Mouse (Mus musculus) testis, postnatal 10 days (tissue): ENCODE results near the gene Tfcp2.

Experiments used
- DNase-seq: peaks from one replicate; pipeline ENCODE4 v3.0.0; 2021; ENCODE audit warnings: low spot score

Gene Tfcp2

GRCm38 (mm10) chr15:100551326-100552307 lies at the start of gene Tfcp2:
Gene Tfcp2 (minus strand): TSS chr15:100552008.
- DNase-seq = peak; percentile 97

- DNase-seq = no peak
These were observed 49.0 kb upstream of the Tfcp2 start for GRCm38 (mm10) chr15:100600696-100601272.

GRCm38 (mm10) chr15:100600047-100600695 lies 48.4 kb upstream of the Tfcp2 start:
- peak; percentile 87 for DNase-seq

- DNase-seq = peak; percentile 73
These were observed 47.7 kb upstream of the Tfcp2 start, which contains the start of gene Pou6f1 for GRCm38 (mm10) chr15:100599276-100600046. Gene Pou6f1 (minus strand): TSS chr15:100599984.

- no peak for DNase-seq
These were observed 47.1 kb upstream of the Tfcp2 start for GRCm38 (mm10) chr15:100598883-100599275.

GRCm38 (mm10) chr15:100598287-100598882 lies 46.6 kb upstream of the Tfcp2 start:
- DNase-seq = no peak

GRCm38 (mm10) chr15:100592817-100593216 lies 41.0 kb upstream of the Tfcp2 start:
- no peak for DNase-seq

- no peak for DNase-seq
These were observed 38.6 kb upstream of the Tfcp2 start for GRCm38 (mm10) chr15:100590436-100590835.

- no peak for DNase-seq
These were observed 36.5 kb upstream of the Tfcp2 start for GRCm38 (mm10) chr15:100588297-100588696.

GRCm38 (mm10) chr15:100587166-100587565 lies 35.4 kb upstream of the Tfcp2 start:
- DNase-seq = no peak

GRCm38 (mm10) chr15:100585931-100586330 lies 34.1 kb upstream of the Tfcp2 start:
- no peak for DNase-seq

GRCm38 (mm10) chr15:100580108-100580507 lies 28.3 kb upstream of the Tfcp2 start:
- no peak for DNase-seq

GRCm38 (mm10) chr15:100577972-100578371 lies 26.2 kb upstream of the Tfcp2 start:
- DNase-seq = no peak

GRCm38 (mm10) chr15:100576810-100577209 lies 25.0 kb upstream of the Tfcp2 start:
- no peak for DNase-seq

- DNase-seq = no peak
These were observed 24.6 kb upstream of the Tfcp2 start for GRCm38 (mm10) chr15:100576392-100576791.

- no peak for DNase-seq
These were observed 23.6 kb upstream of the Tfcp2 start for GRCm38 (mm10) chr15:100575366-100575765.

- no peak for DNase-seq
These were observed 22.6 kb upstream of the Tfcp2 start for GRCm38 (mm10) chr15:100574378-100574777.

- DNase-seq = no peak
These were observed 22.1 kb upstream of the Tfcp2 start for GRCm38 (mm10) chr15:100573946-100574345.

- DNase-seq = no peak
These were observed 17.4 kb upstream of the Tfcp2 start for GRCm38 (mm10) chr15:100569239-100569638.

GRCm38 (mm10) chr15:100566531-100566930 lies 14.7 kb upstream of the Tfcp2 start:
- no peak for DNase-seq

GRCm38 (mm10) chr15:100557705-100558433 lies 6.1 kb upstream of the Tfcp2 start:
- DNase-seq = no peak
